Mouse (Mus musculus): ENCODE results near the gene Mei1. TPM values are rescaled to one million over a fixed set of nuclear protein-coding genes. Genes with fewer than 3 reads are reported as not detected.

The Mei1 gene
- total RNA-seq (2023) = not detected

GRCm38 (mm10) chr15:82069898-82070297 is at the start of gene Mei1:
TSS of gene Mei1 (plus strand) at chr15:82069996.

GRCm38 (mm10) chr15:82033762-82034161 is 36.0 kb upstream of the Mei1 start, which contains the start of gene Desi1:
TSS of gene Desi1 (minus strand) at chr15:82033862.

GRCm38 (mm10) chr15:82047080-82047883 is 22.5 kb upstream of the Mei1 start, which contains the start of gene Snu13:
TSS of gene Snu13 (minus strand) at chr15:82047598.

GRCm38 (mm10) chr15:82058719-82059201 is 11.0 kb upstream of the Mei1 start, which contains the start of gene 4930407I10Rik:
TSS of gene 4930407I10Rik (plus strand) at chr15:82059151.

GRCm38 (mm10) chr15:82127426-82128374 is 57.9 kb downstream of the Mei1 start, which contains the start of gene Ccdc134:
TSS of gene Ccdc134 (plus strand) at chr15:82127922.

GRCm38 (mm10) chr15:82146770-82147610 is 77.2 kb downstream of the Mei1 start, which contains the start of gene Srebf2:
TSS of gene Srebf2 (plus strand) at chr15:82147181.

Other genes starting within 250 kb of the Mei1 start
- gene Tob2, start 211.2 kb upstream of the Mei1 start, total RNA-seq (2023) = 10 to 100 TPM; 77.5 to 90.4 TPM
- 10 to 100 TPM; 41.4 to 47.2 TPM for gene Phf5a, start 198.1 kb upstream of the Mei1 start, total RNA-seq (2023)
- 100 to 1,000 TPM; 113 to 117 TPM for gene Aco2, start 197.7 kb upstream of the Mei1 start, total RNA-seq (2023)
- gene Polr3h, start 143.8 kb upstream of the Mei1 start, total RNA-seq (2023) = 1 to 10 TPM; 5.0 to 8.0 TPM
- not detected for gene Csdc2, start 133.2 kb upstream of the Mei1 start, total RNA-seq (2023)
- 10 to 100 TPM; 37.6 to 45.7 TPM for gene Pmm1, start 109.1 kb upstream of the Mei1 start, total RNA-seq (2023)
- gene 1700029P11Rik, start 89.5 kb upstream of the Mei1 start, total RNA-seq (2023) = not detected
- 10 to 100 TPM; 15.2 to 17.3 TPM for gene Xrcc6, start 82.2 kb upstream of the Mei1 start, total RNA-seq (2023)
- gene Desi1, start 36.1 kb upstream of the Mei1 start, total RNA-seq (2023) = 10 to 100 TPM; 21.4 to 23.3 TPM
- 10 to 100 TPM; 57.6 to 72.4 TPM for gene Snu13, start 22.4 kb upstream of the Mei1 start, total RNA-seq (2023)
- gene 4930407I10Rik, start 10.8 kb upstream of the Mei1 start, total RNA-seq (2023) = not detected
- 10 to 100 TPM; 29.5 to 50.0 TPM for gene Ccdc134, start 57.9 kb downstream of the Mei1 start, total RNA-seq (2023)
- 100 to 1,000 TPM; 136 to 148 TPM for gene Srebf2, start 77.2 kb downstream of the Mei1 start, total RNA-seq (2023)
- not detected for gene Shisa8, start 142.8 kb downstream of the Mei1 start, total RNA-seq (2023)
- gene Tnfrsf13c, start 154.4 kb downstream of the Mei1 start, total RNA-seq (2023) = 1 to 10 TPM; 1.2 to 1.8 TPM
- gene Cenpm, start 174.8 kb downstream of the Mei1 start, total RNA-seq (2023) = 1 to 10 TPM in 1 of 2 experiments, not detected in 1; 2.2 TPM
- gene 1500009C09Rik, start 182.4 kb downstream of the Mei1 start, total RNA-seq (2023) = not detected
- under 1 TPM in 1 of 2 experiments, not detected in 1; 0.43 TPM for gene Sept3, start 204.9 kb downstream of the Mei1 start, total RNA-seq (2023)
- not detected for gene Wbp2nl, start 229.0 kb downstream of the Mei1 start, total RNA-seq (2023)